Mouse (Mus musculus) liver, adult 2 months (tissue): ENCODE measurements around the gene Gm9936. TPM values are rescaled to one million over a fixed set of nuclear protein-coding genes. Genes with fewer than 3 reads are reported as not detected.

Source experiments
- DNase-seq: peaks from one replicate; pipeline ENCODE4 v3.0.0-alpha.2; 2011; ENCODE audit warnings: low read depth, low spot score; ENCODE audit errors: extremely low read depth
- H3K27ac ChIP-seq: fragments of 200-500 bp; replicated peaks from 2 replicates; pipeline ENCODE4 v1.5.1; 2012; ENCODE audit warnings: low read depth, mild to moderate bottlenecking, control low read depth, inconsistent platforms, low read length; ENCODE audit not compliant: insufficient read depth
- H3K27me3 ChIP-seq: fragments of 200-500 bp; 2 replicates; pipeline ENCODE4 v1.6.1; 2012; ENCODE audit warnings: mild to moderate bottlenecking, moderate library complexity, low read length, inconsistent platforms; ENCODE audit not compliant: control insufficient read depth, insufficient read depth
- H3K36me3 ChIP-seq: fragments of 200-500 bp; 2 replicates; pipeline ENCODE4 v1.6.1; 2012; ENCODE audit warnings: low read length, inconsistent platforms; ENCODE audit not compliant: control insufficient read depth, insufficient read depth
- H3K4me1 ChIP-seq: fragments of 200-500 bp; 2 replicates; pipeline ENCODE4 v1.6.1; 2011; ENCODE audit warnings: low read length; ENCODE audit not compliant: control insufficient read depth, insufficient read depth
- H3K4me3 ChIP-seq: fragments of 200-500 bp; 2 replicates; pipeline ENCODE4 v1.5.1; 2011; ENCODE audit warnings: low read depth, mild to moderate bottlenecking, control low read depth, low read length, moderate library complexity; ENCODE audit not compliant: insufficient read depth
- H3K79me2 ChIP-seq: fragments of 200-500 bp; 2 replicates; pipeline ENCODE4 v1.6.1; 2012; ENCODE audit warnings: inconsistent platforms, mild to moderate bottlenecking, low read length, moderate library complexity; ENCODE audit not compliant: control insufficient read depth, insufficient read depth
- H3K9ac ChIP-seq: fragments of 200-500 bp; 2 replicates; pipeline ENCODE4 v1.6.1; 2012; ENCODE audit warnings: low read depth, mild to moderate bottlenecking, control low read depth, inconsistent platforms, low read length
- CTCF ChIP-seq: fragments of 200-500 bp; IDR thresholded peaks from 2 replicates; pipeline ENCODE4 v1.5.1; 2011; ENCODE audit warnings: low read depth, low read length, control low read depth
- POLR2A ChIP-seq: fragments of 200-500 bp; IDR thresholded peaks from 2 replicates; pipeline ENCODE4 v1.6.1; 2011; ENCODE audit warnings: low read length, control low read depth; ENCODE audit not compliant: insufficient read depth; ENCODE audit errors: extremely low read depth
- WGBS: fragments of 180-500 bp; shearing (Covaris S2); methylation state at CpG from one replicate; pipeline ENCODE4 v1.1.7; 2018; 5-methylcytosine and 5-hydroxymethylcytosine counted together
- polyA plus RNA-seq: library from polyadenylated mRNA; depleted of rRNA; stranded (reverse); fragments of >200 nt; gene quantifications from 2 replicates; pipeline ENCODE4 v1.2.3, GENCODE M21; 2012; rRNA removed
- total RNA-seq: library from RNA; depleted of rRNA; stranded (reverse); fragments of >200 nt; gene quantifications from 2 replicates; pipeline ENCODE4 v1.2.3, GENCODE M21; 2014; rRNA removed

The Gm9936 gene
- total and polyA plus RNA-seq, 2 experiments, result not detected

GRCm38 (mm10) chr5:114807893-114808292, 50.6 kb downstream of the Gm9936 start:
- 93% methylated on average over 6 of the region's 6 CpGs for WGBS
- TF ChIP-seq POLR2A (no peak), CTCF (no peak)
- no peaks in the 10 kb centered on the region for H3K36me3 ChIP-seq

GRCm38 (mm10) chr5:114807468-114807867, 51.0 kb downstream of the Gm9936 start:
- H3K27me3 ChIP-seq, result no peaks in the 10 kb centered on the region
- no peak overlapping the region for H3K9ac ChIP-seq
- no peaks in the 10 kb centered on the region for H3K36me3 ChIP-seq
- no peaks in the 10 kb centered on the region for H3K79me2 ChIP-seq
- no peak overlapping the region for H3K4me3 ChIP-seq
- no peak overlapping the region for H3K27ac ChIP-seq
- DNase-seq, result no peak
- no peaks in the 10 kb centered on the region for H3K4me1 ChIP-seq
- WGBS, result 68% methylated on average over 8 of the region's 8 CpGs
- TF ChIP-seq POLR2A, result no peak
- no peak for TF ChIP-seq CTCF

More at GRCm38 (mm10) chr5:114807893-114808292, 50.6 kb downstream of the Gm9936 start:
- DNase-seq, result no peak
- Histone ChIP-seq H3K4me1 (no peaks in the 10 kb centered on the region), H3K79me2 (no peaks in the 10 kb centered on the region), H3K27ac (no peak overlapping the region), H3K4me3 (no peak overlapping the region), H3K9ac (no peak overlapping the region), H3K27me3 (no peaks in the 10 kb centered on the region)

GRCm38 (mm10) chr5:114807063-114807462, 51.4 kb downstream of the Gm9936 start:
- H3K9ac ChIP-seq, result no peak overlapping the region
- H3K27me3 ChIP-seq, result no peaks in the 10 kb centered on the region
- H3K27ac ChIP-seq, result no peak overlapping the region
- H3K4me3 ChIP-seq, result no peak overlapping the region
- H3K79me2 ChIP-seq, result no peaks in the 10 kb centered on the region
- TF ChIP-seq CTCF, result no peak
- no peak for TF ChIP-seq POLR2A
- no peaks in the 10 kb centered on the region for H3K36me3 ChIP-seq
- no peaks in the 10 kb centered on the region for H3K4me1 ChIP-seq
- DNase-seq, result no peak
- 75% methylated on average over 9 of the region's 9 CpGs for WGBS

GRCm38 (mm10) chr5:114806636-114807035, 51.8 kb downstream of the Gm9936 start:
- Histone ChIP-seq H3K79me2 (no peaks in the 10 kb centered on the region), H3K9ac (no peak overlapping the region), H3K27ac (no peak overlapping the region), H3K4me3 (no peak overlapping the region), H3K4me1 (no peaks in the 10 kb centered on the region), H3K36me3 (no peaks in the 10 kb centered on the region; the same call in 1 of the 2 replicates), H3K27me3 (no peaks in the 10 kb centered on the region)
- TF ChIP-seq POLR2A (no peak), CTCF (no peak)
- WGBS, result 78% methylated on average over 8 of the region's 8 CpGs
- DNase-seq, result no peak

Other genes with a start within 250 kb of the Gm9936 start
- gene Trpv4, start 200.3 kb downstream of the Gm9936 start, total RNA-seq, result 0.09 and 0.40 TPM in 2 replicates
- gene Trpv4, start 200.3 kb downstream of the Gm9936 start, polyA plus RNA-seq, result 0.29 and 0.50 TPM in 2 replicates
- gene Gltp, start 167.7 kb downstream of the Gm9936 start, total RNA-seq, result 3.1 and 4.4 TPM in 2 replicates
- 5.1 and 7.9 TPM in 2 replicates for gene Gltp, start 167.7 kb downstream of the Gm9936 start, polyA plus RNA-seq
- 0.83 and 1.4 TPM in 2 replicates for gene Tchp, start 150.9 kb downstream of the Gm9936 start, total RNA-seq
- 2.1 and 4.0 TPM in 2 replicates for gene Tchp, start 150.9 kb downstream of the Gm9936 start, polyA plus RNA-seq
- 11.4 and 14.7 TPM in 2 replicates for gene Ankrd13a, start 84.0 kb downstream of the Gm9936 start, total RNA-seq
- gene Ankrd13a, start 84.0 kb downstream of the Gm9936 start, polyA plus RNA-seq, result 15.9 and 19.1 TPM in 2 replicates
- gene Git2, start 83.2 kb downstream of the Gm9936 start, total RNA-seq, result 11.0 and 13.2 TPM in 2 replicates
- gene Git2, start 83.2 kb downstream of the Gm9936 start, polyA plus RNA-seq, result 11.1 and 11.8 TPM in 2 replicates
- gene 1500011B03Rik, start 35.2 kb downstream of the Gm9936 start, total RNA-seq, result 2.0 and 2.1 TPM in 2 replicates
- 4.2 and 7.2 TPM in 2 replicates for gene 1500011B03Rik, start 35.2 kb downstream of the Gm9936 start, polyA plus RNA-seq
- gene 4930519G04Rik, start 5.0 kb downstream of the Gm9936 start, total RNA-seq, result not detected in 2 replicates
- not detected in 2 replicates for gene 4930519G04Rik, start 5.0 kb downstream of the Gm9936 start, polyA plus RNA-seq
- 4.1 and 6.3 TPM in 2 replicates for gene Oasl2, start 38.3 kb upstream of the Gm9936 start, total RNA-seq
- 1.5 and 4.2 TPM in 2 replicates for gene Oasl2, start 38.3 kb upstream of the Gm9936 start, polyA plus RNA-seq
- 5.8 and 6.6 TPM in 2 replicates for gene Oasl1, start 64.6 kb upstream of the Gm9936 start, total RNA-seq
- gene Oasl1, start 64.6 kb upstream of the Gm9936 start, polyA plus RNA-seq, result 15.4 and 16.8 TPM in 2 replicates
- gene 2210016L21Rik, start 83.5 kb upstream of the Gm9936 start, total RNA-seq, result 3.0 and 5.2 TPM in 2 replicates
- 5.2 and 6.1 TPM in 2 replicates for gene 2210016L21Rik, start 83.5 kb upstream of the Gm9936 start, polyA plus RNA-seq
- gene Hnf1a, start 112.4 kb upstream of the Gm9936 start, total RNA-seq, result 6.1 and 9.3 TPM in 2 replicates
- 13.5 and 19.2 TPM in 2 replicates for gene Hnf1a, start 112.4 kb upstream of the Gm9936 start, polyA plus RNA-seq
- gene Sppl3, start 152.5 kb upstream of the Gm9936 start, total RNA-seq, result 8.7 and 13.1 TPM in 2 replicates
- gene Sppl3, start 152.5 kb upstream of the Gm9936 start, polyA plus RNA-seq, result 23.7 and 24.0 TPM in 2 replicates
- not detected in 2 replicates for gene Gm10401, start 239.6 kb upstream of the Gm9936 start, total RNA-seq
- 0.17 TPM in 1 of 2 replicates, not detected in the other for gene Gm10401, start 239.6 kb upstream of the Gm9936 start, polyA plus RNA-seq